Mouse (Mus musculus) forebrain, embryonic 15.5 days (tissue): ENCODE data around the gene Arap2. TPM values are rescaled to one million over a fixed set of nuclear protein-coding genes. Genes with fewer than 3 reads are reported as not detected.

Experiments
- ATAC-seq: fragments of 200-750 bp; cut with Nextera tagmentation; replicated peaks from 2 replicates; pipeline ENCODE4 v1.8.0; 2017; ENCODE audit warnings: mild to moderate bottlenecking, moderate TSS enrichment, moderate library complexity
- H3K27ac ChIP-seq: fragments of 300-500 bp; sonication (generic); replicated peaks from 2 replicates; pipeline ENCODE4 v1.5.1; 2015; ENCODE audit warnings: mild to moderate bottlenecking, inconsistent platforms
- H3K27me3 ChIP-seq: fragments of 300-500 bp; sonication (generic); 2 replicates; pipeline ENCODE4 v1.6.1; 2015; ENCODE audit warnings: inconsistent platforms
- H3K36me3 ChIP-seq: fragments of 300-500 bp; sonication (generic); 2 replicates; pipeline ENCODE4 v1.6.1; 2015; ENCODE audit warnings: mild to moderate bottlenecking, inconsistent platforms
- H3K4me1 ChIP-seq: fragments of 300-500 bp; sonication (generic); 2 replicates; pipeline ENCODE4 v1.6.1; 2015; ENCODE audit warnings: inconsistent platforms
- H3K4me2 ChIP-seq: fragments of 300-500 bp; sonication (generic); replicated peaks from 2 replicates; pipeline ENCODE4 v1.6.1; 2015; ENCODE audit warnings: mild to moderate bottlenecking, inconsistent platforms
- H3K4me3 ChIP-seq: fragments of 300-500 bp; sonication (generic); 2 replicates; pipeline ENCODE4 v1.5.1; 2015; ENCODE audit warnings: mild to moderate bottlenecking, inconsistent platforms
- H3K9ac ChIP-seq: fragments of 300-500 bp; sonication (generic); replicated peaks from 2 replicates; pipeline ENCODE4 v1.6.1; 2015; ENCODE audit warnings: mild to moderate bottlenecking, inconsistent platforms
- H3K9me3 ChIP-seq: fragments of 300-500 bp; sonication (generic); 2 replicates; pipeline ENCODE4 v1.6.1; 2016; ENCODE audit warnings: inconsistent platforms
- WGBS: fragments of 180-500 bp; shearing (Covaris S2); methylation state at CpG from one replicate; pipeline ENCODE4 v1.1.7; 2015; ENCODE audit warnings: mixed read lengths; 5-methylcytosine and 5-hydroxymethylcytosine counted together
- polyA plus RNA-seq: library from polyadenylated mRNA; unstranded; fragments of >200 nt; fragmentation: Nextera tagmentation; extraction: Ambion mirVana; gene quantifications from 2 replicates; pipeline ENCODE4 v1.2.1, GENCODE M21; 2015

Gene Arap2
- polyA plus RNA-seq, 1 experiment from 2014 or later, result 3.9 TPM

GRCm38 (mm10) chr5:62581699-62582098, 184.3 kb downstream of the Arap2 start:
- Histone ChIP-seq H3K36me3 (no peaks in the 10 kb centered on the region), H3K4me2 (no peak overlapping the region), H3K4me3 (no peak overlapping the region), H3K27me3 (no peaks in the 10 kb centered on the region), H3K4me1 (peaks cover 5% of the 10 kb centered on the region), H3K27ac (no peak overlapping the region), H3K9ac (no peak overlapping the region), H3K9me3 (no peaks in the 10 kb centered on the region)
- ATAC-seq, result peak; percentile 87
- 10% methylated on average over 3 of the region's 3 CpGs for WGBS

GRCm38 (mm10) chr5:62574336-62574844, 191.6 kb downstream of the Arap2 start:
- Histone ChIP-seq H3K4me1 (no peaks in the 10 kb centered on the region), H3K4me3 (no peak overlapping the region), H3K9ac (no peak overlapping the region), H3K27ac (no peak overlapping the region), H3K9me3 (no peaks in the 10 kb centered on the region), H3K27me3 (no peaks in the 10 kb centered on the region), H3K4me2 (no peak overlapping the region), H3K36me3 (no peaks in the 10 kb centered on the region)
- ATAC-seq, result no peak
- 99% methylated on average over 3 of the region's 3 CpGs for WGBS

Other genes with a start within 250 kb of the Arap2 start
- not detected in 2 replicates for gene Dthd1, start 47.7 kb upstream of the Arap2 start, polyA plus RNA-seq